Mouse (Mus musculus) liver, adult 2 months (tissue): ENCODE measurements at regions not wholly inside any gene's neighbourhood (a gene's known extent, or its start where the extent isn't known, plus 50 kb on each side); places are given as distances from the start of the nearest gene placed in this dataset.

Experiments used
- CTCF ChIP-seq: fragments of 200-500 bp; IDR thresholded peaks from 2 replicates; pipeline ENCODE4 v1.5.1; 2011; ENCODE audit warnings: low read depth, low read length, control low read depth
- POLR2A ChIP-seq: fragments of 200-500 bp; IDR thresholded peaks from 2 replicates; pipeline ENCODE4 v1.6.1; 2011; ENCODE audit warnings: low read length, control low read depth; ENCODE audit not compliant: insufficient read depth; ENCODE audit errors: extremely low read depth

DNA sequence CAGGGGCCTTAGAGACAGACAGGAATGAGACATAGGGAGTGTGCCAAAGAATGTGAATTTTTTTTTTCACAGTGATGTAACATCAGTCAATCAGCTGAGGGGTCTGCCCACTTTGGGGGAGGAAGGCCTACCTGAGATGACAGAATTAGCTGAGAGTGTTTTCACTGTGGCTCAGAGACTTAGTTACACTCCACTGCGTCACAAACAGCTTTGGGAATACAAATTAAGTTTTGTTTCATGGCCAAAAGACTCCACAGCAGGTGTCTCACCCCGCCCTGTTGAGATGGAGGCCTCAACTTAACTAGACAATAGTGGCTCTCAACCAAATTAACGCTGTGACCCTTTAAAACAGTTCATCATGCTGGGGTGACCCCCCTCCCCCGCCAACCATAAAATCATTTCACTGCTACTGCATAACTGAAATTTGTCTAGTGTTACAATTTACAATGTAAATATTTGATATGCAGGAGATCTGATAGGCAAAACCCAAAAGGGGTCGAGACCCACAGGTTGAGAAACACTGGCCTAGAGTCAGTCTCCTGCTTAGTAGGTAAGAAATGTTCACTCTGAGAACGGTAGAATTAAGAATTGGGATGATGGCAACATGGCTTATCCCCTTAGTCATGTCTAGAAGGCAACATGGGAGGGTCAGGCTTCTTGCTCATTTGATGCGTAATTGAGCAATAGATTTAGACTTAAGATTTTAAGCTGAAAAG, 184.3 kb downstream of the Katnal1 start:
- TF ChIP-seq CTCF (no peak), POLR2A (no peak)
